Mouse (Mus musculus): ENCODE measurements around the gene Rhoh. TPM values are rescaled to one million over a fixed set of nuclear protein-coding genes. Genes with fewer than 3 reads are reported as not detected.

The Rhoh gene
- polyA plus RNA-seq, 1 experiment from 2014 or later = 0.78 TPM

GRCm38 (mm10) chr5:65937998-65938715, 77.1 kb downstream of the Rhoh start:
- H3K9me3 ChIP-seq (replicated peaks) = no peaks in the 10 kb centered on the region
- 60% methylated on average over 9 of the region's 9 CpGs for WGBS
- no peak overlapping the region for H3K4me3 ChIP-seq (replicated peaks)
- H3K36me3 ChIP-seq = no peaks in the 10 kb centered on the region
- peak; percentile 75; the same call in 1 of the 2 replicates for ATAC-seq (replicated peaks; ENCODE audit: low FRiP score)
- 0 out of 2 replicates have a peak, but pooled peaks cover 3% of the 10 kb centered on the region for H3K4me1 ChIP-seq
- H3K4me2 ChIP-seq = no peak overlapping the region
- no peak overlapping the region for H3K9ac ChIP-seq
- H3K27ac ChIP-seq = no peak overlapping the region
- H3K27me3 ChIP-seq = no peaks in the 10 kb centered on the region

- WGBS = 57% methylated on average over 4 of the region's 4 CpGs
- no peak overlapping the region for H3K27ac ChIP-seq
- no peaks in the 10 kb centered on the region for H3K27me3 ChIP-seq
- H3K4me1 ChIP-seq = 0 out of 2 replicates have a peak, but pooled peaks cover 3% of the 10 kb centered on the region
- no peaks in the 10 kb centered on the region for H3K36me3 ChIP-seq
- no peak overlapping the region for H3K4me2 ChIP-seq
- no peaks in the 10 kb centered on the region for H3K9me3 ChIP-seq (replicated peaks)
- no peak overlapping the region for H3K4me3 ChIP-seq (replicated peaks)
- no peak for ATAC-seq (replicated peaks; ENCODE audit: low FRiP score)
- no peak overlapping the region for H3K9ac ChIP-seq
Observed at GRCm38 (mm10) chr5:65941145-65941544, 80.1 kb downstream of the Rhoh start.

Other genes with a start within 250 kb of the Rhoh start
- 66.8 and 70.1 TPM in 2 replicates for gene Pds5a, start 162.9 kb upstream of the Rhoh start, polyA plus RNA-seq (2015; fragmentation: Nextera tagmentation; extraction: Ambion mirVana)
- gene N4bp2, start 97.7 kb upstream of the Rhoh start, polyA plus RNA-seq (2015; fragmentation: Nextera tagmentation; extraction: Ambion mirVana) = 26.0 and 26.5 TPM in 2 replicates
- gene Chrna9, start 73.7 kb downstream of the Rhoh start, polyA plus RNA-seq (2015; fragmentation: Nextera tagmentation; extraction: Ambion mirVana) = 0.28 and 0.55 TPM in 2 replicates
- 0.42 and 0.65 TPM in 2 replicates for gene 9130230L23Rik, start 143.1 kb downstream of the Rhoh start, polyA plus RNA-seq (2015; fragmentation: Nextera tagmentation; extraction: Ambion mirVana)

Data from kidney, embryonic 15.5 days (tissue).